Mouse (Mus musculus): Measurements from ENCODE around the gene Sap30. TPM values are rescaled to one million over a fixed set of nuclear protein-coding genes. Genes with fewer than 3 reads are reported as not detected.
"Not testable (repeated sequence)": the region's sequence is repeated elsewhere in the genome, so short reads cannot be mapped to it uniquely, and the experiment has no call there.

Sap30 gene
- polyA plus RNA-seq, 1 experiment: 20.5 TPM

DNA sequence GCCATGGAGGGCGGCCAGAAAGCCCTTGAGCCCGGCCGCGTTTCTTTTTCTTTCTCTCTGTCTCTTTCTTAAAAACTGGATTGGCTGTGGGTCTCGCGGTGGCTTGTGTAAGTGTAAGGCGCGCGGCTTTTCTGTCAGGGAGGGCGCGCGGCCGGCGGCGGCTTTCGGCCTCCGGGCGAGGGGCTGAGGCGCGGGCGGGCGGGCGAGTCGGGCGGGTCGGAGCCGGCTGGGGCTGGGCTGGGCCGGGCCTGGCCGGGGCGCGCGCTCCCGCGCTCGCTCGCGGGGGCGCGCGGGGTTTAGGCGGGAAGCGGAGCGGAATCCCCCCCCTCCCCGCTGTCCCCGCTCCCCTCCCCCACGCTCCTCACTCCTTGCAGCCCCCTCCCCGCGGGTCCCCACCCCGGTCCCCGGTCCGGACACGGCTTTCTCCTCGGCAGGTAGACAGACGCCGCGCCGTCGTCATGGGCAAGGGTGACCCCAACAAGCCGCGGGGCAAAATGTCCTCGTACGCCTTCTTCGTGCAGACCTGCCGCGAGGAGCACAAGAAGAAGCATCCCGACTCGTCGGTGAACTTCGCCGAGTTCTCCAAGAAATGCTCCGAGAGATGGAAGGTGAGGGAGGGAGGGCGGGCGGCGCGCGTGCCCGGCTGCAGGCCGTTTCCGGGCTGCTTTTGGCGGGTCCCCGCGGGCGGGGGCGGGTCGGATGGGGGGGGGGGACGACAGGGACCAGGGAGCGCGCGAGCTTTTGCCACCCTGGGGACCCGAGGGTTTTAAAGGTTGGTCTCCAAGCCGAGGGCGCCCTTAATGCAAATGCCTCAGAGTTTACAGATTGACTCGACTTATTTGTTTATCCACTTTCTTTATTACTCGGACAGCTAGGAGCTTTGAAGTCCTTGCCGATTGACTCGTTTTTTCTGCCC, 24.7 kb upstream of the Sap30 start:
- Histone ChIP-seq H3K79me3 (ENCODE audit: low read depth) (peaks cover 14% of the 10 kb centered on the region), H3K4me3 (ENCODE audit: insufficient read depth, poor library complexity, severe bottlenecking) (peak overlapping the region; percentile 65), H3K36me3 (ENCODE audit: control insufficient read depth, insufficient read depth) (peaks cover 43% of the 10 kb centered on the region), H3ac (ENCODE audit: control insufficient read depth, insufficient read length, low read depth) (peak overlapping the region; percentile 100), H3K79me2 (ENCODE audit: control insufficient read depth, insufficient read depth) (peaks cover 23% of the 10 kb centered on the region), H3K27me3 (ENCODE audit: control insufficient read depth, insufficient read depth, insufficient read length) (no peaks in the 10 kb centered on the region)
- TF ChIP-seq USF1 (IDR thresholded peaks at IDR 0.05; ENCODE audit: low read depth) (no peak), CTCF (IDR thresholded peaks at IDR 0.05; ENCODE audit: control insufficient read depth, insufficient read depth, insufficient read length) (no peak)

DNA sequence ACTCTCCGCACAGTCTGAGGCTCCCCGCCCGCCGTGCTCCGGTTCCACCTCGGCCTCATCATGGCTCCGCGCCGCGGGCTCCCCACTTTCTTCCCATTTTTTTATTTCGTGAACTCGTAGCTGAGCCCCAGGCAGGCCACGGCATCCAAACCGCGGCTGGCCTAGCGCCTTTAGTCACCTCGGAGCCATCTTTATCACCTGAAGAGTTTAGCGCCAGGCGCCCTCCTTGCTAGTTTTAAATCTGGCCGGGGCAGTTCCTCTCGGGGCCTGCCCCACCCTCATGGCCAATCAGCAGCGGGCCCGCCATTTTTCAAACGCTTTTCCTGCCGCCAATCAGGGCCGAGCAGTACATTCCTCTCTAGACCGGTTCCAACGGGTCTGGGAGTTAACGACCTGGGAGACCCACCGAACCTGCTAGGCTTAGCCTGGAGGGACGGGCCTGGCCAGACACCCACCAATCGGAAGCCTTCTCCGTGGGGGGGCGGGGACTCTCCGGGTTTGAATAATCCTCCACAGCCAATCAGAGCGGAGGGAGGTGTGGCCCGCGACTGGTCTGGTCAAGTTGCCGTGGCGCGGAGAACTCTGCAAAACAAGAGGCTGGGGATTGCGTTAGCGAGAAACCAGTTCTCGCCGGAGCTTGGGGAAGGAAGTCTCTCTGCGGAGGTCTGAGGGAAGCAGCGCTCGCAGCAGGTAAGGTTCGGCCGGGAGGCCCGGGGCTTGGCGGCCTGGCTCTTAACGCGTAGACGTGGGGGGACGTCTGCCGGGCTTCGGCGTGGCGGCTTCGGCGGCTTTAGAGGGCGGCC, 23.9 kb upstream of the Sap30 start, which contains the start of gene Hmgb2:
TSS of gene Hmgb2 (plus strand) at position 592 of the 803 bp plus-strand sequence.
- H3K36me3 ChIP-seq (ENCODE audit: control insufficient read depth, insufficient read depth): peaks cover 34% of the 10 kb centered on the region

DNA sequence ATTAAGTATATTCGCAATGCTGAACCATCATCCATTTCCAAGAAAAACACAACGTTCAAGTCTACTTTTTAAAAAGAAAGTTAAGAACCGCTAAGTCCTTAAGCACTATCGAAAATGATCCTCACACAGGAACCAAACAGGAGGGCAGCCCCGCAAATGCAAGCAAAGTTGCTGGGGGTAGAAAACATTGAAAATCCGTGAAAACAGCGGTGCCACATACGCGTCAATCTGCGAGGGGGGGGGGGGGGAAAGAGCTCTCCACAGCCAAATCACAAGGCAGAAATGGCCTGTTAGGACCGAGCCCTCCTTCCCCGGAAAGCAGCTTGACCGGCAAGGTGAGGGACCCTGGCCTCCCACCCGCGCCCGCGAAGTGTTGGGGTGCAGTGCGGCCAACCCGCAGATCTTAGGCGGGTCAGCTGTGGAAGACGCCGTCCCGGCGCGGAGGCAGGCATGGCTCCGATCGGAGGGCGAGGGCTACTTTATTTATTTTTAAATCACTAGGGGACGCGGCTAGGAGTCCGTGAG, 23.2 kb upstream of the Sap30 start:
- Histone ChIP-seq H3K27me3 (ENCODE audit: control insufficient read depth, insufficient read depth, insufficient read length) (no peaks in the 10 kb centered on the region), H3K4me3 (ENCODE audit: insufficient read depth, poor library complexity, severe bottlenecking) (peak overlapping the region; percentile 56), H3K79me3 (ENCODE audit: low read depth) (peaks cover 14% of the 10 kb centered on the region), H3ac (ENCODE audit: control insufficient read depth, insufficient read length, low read depth) (peak overlapping the region; percentile 77), H3K36me3 (ENCODE audit: control insufficient read depth, insufficient read depth) (peaks cover 28% of the 10 kb centered on the region), H3K79me2 (ENCODE audit: control insufficient read depth, insufficient read depth) (peaks cover 23% of the 10 kb centered on the region)
- TF ChIP-seq USF1 (IDR thresholded peaks at IDR 0.05; ENCODE audit: low read depth) (no peak), MAX (IDR thresholded peaks at IDR 0.05) (no peak), MYOD1 (IDR thresholded peaks at IDR 0.05; ENCODE audit: control insufficient read depth, insufficient read length, low read depth) (no peak), FOSL1 (IDR thresholded peaks at IDR 0.05; ENCODE audit: insufficient read depth, low read length, poor library complexity, severe bottlenecking) (no peak), MYOG (IDR thresholded peaks at IDR 0.05; ENCODE audit: control insufficient read depth, extremely low read depth, insufficient read length) (no peak), CEBPB (IDR thresholded peaks at IDR 0.05; ENCODE audit: low read depth) (no peak), CTCF (IDR thresholded peaks at IDR 0.05; ENCODE audit: control insufficient read depth, insufficient read depth, insufficient read length) (no peak)

More for the DNA sequence above, 23.9 kb upstream of the Sap30 start, which contains the start of gene Hmgb2:
- peak within 1 kb of the TSS; percentile 100 for H3ac ChIP-seq (ENCODE audit: control insufficient read depth, insufficient read length, low read depth)
- H3K79me3 ChIP-seq (ENCODE audit: low read depth): peaks cover 14% of the 10 kb centered on the region
- TF ChIP-seq MAX (IDR thresholded peaks at IDR 0.05): no peak
- peak; percentile 34 for TF ChIP-seq CEBPB (IDR thresholded peaks at IDR 0.05; ENCODE audit: low read depth)
- TF ChIP-seq FOSL1 (IDR thresholded peaks at IDR 0.05; ENCODE audit: insufficient read depth, low read length, poor library complexity, severe bottlenecking): no peak
- H3K79me2 ChIP-seq (ENCODE audit: control insufficient read depth, insufficient read depth): peaks cover 23% of the 10 kb centered on the region
- no peaks in the 10 kb centered on the region for H3K27me3 ChIP-seq (ENCODE audit: control insufficient read depth, insufficient read depth, insufficient read length)
- peak within 1 kb of the TSS; percentile 65 for H3K4me3 ChIP-seq (ENCODE audit: insufficient read depth, poor library complexity, severe bottlenecking)

DNA sequence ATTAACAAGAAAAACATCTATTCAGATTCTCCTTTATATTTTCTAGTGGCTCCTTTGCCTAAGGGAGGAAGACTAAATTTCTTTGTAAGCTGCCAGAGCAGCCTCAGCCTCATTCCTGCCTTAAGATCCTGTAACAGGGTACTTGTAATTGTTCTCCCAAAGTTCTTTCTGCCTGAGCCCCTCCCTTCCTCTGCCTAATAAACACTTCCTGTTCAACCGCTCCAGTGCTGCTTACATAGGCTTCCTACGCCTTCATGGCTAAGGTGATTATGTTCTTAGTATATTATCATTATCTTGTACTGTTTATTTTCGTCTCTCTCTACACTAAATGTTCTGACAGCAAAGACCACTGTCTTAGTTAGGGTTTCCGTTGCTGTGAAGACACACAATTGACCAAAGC, 21.0 kb upstream of the Sap30 start:
- no peak for TF ChIP-seq CEBPB (IDR thresholded peaks at IDR 0.05; ENCODE audit: low read depth)
- peaks cover 8% of the 10 kb centered on the region for H3K36me3 ChIP-seq (ENCODE audit: control insufficient read depth, insufficient read depth)

DNA sequence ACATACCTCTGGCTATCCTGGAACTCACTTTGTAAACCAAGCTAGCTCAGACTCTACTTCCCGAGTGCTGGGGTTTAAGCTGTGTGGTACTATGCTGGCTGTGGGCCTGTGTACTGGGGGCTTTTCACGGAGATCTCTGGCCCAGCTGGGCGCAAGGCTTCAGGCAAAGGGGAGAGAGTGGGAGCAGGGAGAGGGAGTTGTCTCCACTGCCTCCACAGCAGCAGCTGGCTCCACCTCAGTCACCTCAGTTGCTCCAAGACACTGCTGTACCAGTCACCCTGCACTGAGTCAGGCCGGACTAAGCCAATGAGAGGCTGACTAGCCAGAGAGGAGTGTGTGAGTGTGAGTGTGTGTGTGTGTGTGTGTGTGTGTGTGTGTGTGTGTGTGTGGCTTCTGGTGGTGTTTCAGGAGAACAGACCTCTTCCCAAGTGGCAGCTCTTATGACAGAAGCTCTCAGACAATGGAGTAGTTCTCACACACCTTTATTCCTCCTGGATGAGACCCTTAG, 19.9 kb upstream of the Sap30 start:
- Histone ChIP-seq H3ac (ENCODE audit: control insufficient read depth, insufficient read length, low read depth) (no peak overlapping the region), H3K79me2 (ENCODE audit: control insufficient read depth, insufficient read depth) (peaks cover 3% of the 10 kb centered on the region), H3K27me3 (ENCODE audit: control insufficient read depth, insufficient read depth, insufficient read length) (no peaks in the 10 kb centered on the region), H3K36me3 (ENCODE audit: control insufficient read depth, insufficient read depth) (no peaks in the 10 kb centered on the region), H3K4me3 (ENCODE audit: insufficient read depth, poor library complexity, severe bottlenecking) (no peak overlapping the region), H3K79me3 (ENCODE audit: low read depth) (no peaks in the 10 kb centered on the region)
- TF ChIP-seq USF1 (IDR thresholded peaks at IDR 0.05; ENCODE audit: low read depth) (no peak), FOSL1 (IDR thresholded peaks at IDR 0.05; ENCODE audit: insufficient read depth, low read length, poor library complexity, severe bottlenecking) (no peak), CEBPB (IDR thresholded peaks at IDR 0.05; ENCODE audit: low read depth) (no peak), MYOD1 (IDR thresholded peaks at IDR 0.05; ENCODE audit: control insufficient read depth, insufficient read length, low read depth) (no peak), MYOG (IDR thresholded peaks at IDR 0.05; ENCODE audit: control insufficient read depth, extremely low read depth, insufficient read length) (no peak), MAX (IDR thresholded peaks at IDR 0.05) (no peak), CTCF (IDR thresholded peaks at IDR 0.05; ENCODE audit: control insufficient read depth, insufficient read depth, insufficient read length) (no peak)

More for the DNA sequence above, 21.0 kb upstream of the Sap30 start:
- H3K79me2 ChIP-seq (ENCODE audit: control insufficient read depth, insufficient read depth): peaks cover 13% of the 10 kb centered on the region
- H3K27me3 ChIP-seq (ENCODE audit: control insufficient read depth, insufficient read depth, insufficient read length): no peaks in the 10 kb centered on the region
- H3K79me3 ChIP-seq (ENCODE audit: low read depth): peaks cover 9% of the 10 kb centered on the region
- H3ac ChIP-seq (ENCODE audit: control insufficient read depth, insufficient read length, low read depth): no peak overlapping the region
- H3K4me3 ChIP-seq (ENCODE audit: insufficient read depth, poor library complexity, severe bottlenecking): no peak overlapping the region

DNA sequence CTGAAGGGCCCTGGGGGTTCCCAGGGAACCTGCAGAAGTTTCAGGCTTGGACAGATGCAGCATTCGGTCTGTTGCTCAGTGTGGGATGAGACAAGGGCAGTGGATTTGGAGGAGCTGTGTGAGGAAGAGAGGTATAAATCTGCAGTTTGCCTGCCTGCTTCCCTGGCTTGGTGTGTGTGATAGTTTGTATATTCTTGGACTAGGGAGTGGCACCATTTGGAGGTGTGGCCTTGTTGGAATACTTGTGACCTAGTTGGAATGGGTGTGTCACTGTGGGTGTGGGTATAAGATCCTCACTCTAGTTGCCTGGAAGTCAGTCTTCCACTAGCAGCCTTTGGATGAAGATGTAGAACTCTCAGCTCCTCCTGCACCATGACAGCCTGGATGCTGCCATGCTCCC, 17.8 kb upstream of the Sap30 start:
- H3K36me3 ChIP-seq (ENCODE audit: control insufficient read depth, insufficient read depth): not testable (repeated sequence)

More for the DNA sequence above, 17.8 kb upstream of the Sap30 start:
- H3K79me3 ChIP-seq (ENCODE audit: low read depth); H3ac ChIP-seq (ENCODE audit: control insufficient read depth, insufficient read length, low read depth); H3K79me2 ChIP-seq (ENCODE audit: control insufficient read depth, insufficient read depth); H3K4me3 ChIP-seq (ENCODE audit: insufficient read depth, poor library complexity, severe bottlenecking); H3K27me3 ChIP-seq (ENCODE audit: control insufficient read depth, insufficient read depth, insufficient read length): not testable (repeated sequence)

Measured in C2C12 (cell line).